Mouse (Mus musculus) regulatory T cell (primary cell): ENCODE measurements around the gene Aff1.

ENCODE experiments used
- in situ Hi-C: fragments of 300-600 bp; cut with MboI, MseI; formaldehyde crosslinking; loops from one replicate; pipeline ENCODE4 v1.15.1; 2025; ENCODE audit warnings: high pct_unique_total_duplicates

The Aff1 gene

DNA sequence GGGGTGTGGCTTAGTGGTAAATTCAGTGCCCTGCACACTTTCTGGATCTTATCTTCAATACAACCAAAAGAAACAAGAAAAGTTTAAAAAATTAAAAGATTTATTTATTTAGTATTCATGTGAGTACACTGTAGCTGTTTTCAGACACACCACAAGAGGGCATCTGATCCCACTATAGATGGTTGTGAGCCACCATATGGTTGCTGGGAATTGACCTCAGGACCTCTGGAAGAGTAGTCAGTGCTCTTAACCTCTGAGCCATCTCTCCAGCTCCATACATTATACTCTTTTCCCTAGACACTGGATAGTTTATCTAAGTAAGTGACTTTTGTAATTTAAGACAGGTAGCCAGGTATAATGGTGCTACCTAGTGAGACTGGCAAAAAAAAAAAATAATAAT is 1.0 kb upstream of the Aff1 start:
- in situ Hi-C loops, result no loop called here

- in situ Hi-C loops, result no loop called here
Observed at GRCm38 (mm10) chr5:103692531-103693040, 412 bp downstream of the Aff1 start.

DNA sequence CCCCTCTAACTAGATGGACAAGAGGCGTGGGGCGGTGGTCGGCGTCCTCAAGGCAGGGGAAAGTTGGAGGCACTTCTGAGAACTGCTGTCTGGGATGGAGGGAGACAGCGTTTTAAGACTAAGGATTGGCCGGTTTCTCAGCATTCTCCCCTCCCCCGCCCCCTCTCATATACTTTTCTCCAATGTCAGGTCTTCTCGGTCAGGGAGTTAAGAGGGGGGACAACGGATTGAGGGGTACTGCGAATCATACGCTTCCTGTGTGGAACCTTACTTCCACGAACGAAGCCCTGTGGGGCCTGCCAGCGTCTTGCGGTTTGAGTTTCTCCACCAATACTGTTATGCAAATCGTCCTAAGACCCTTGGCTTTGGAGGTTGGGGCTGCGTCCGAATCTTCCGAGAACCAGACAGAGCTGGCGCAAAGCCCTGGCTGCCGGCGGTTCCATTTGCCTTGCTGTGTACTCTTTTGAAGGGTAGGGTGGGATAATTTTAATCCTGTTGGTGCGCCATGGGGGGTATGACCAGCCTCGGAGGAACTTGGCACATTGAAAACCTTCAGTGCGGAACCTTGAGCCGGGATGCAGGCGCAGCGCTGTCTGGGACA is 967 bp downstream of the Aff1 start:
- in situ Hi-C loops, result no loop called here

GRCm38 (mm10) chr5:103694094-103694493 is 1.9 kb downstream of the Aff1 start:
- in situ Hi-C loops, result no loop called here

DNA sequence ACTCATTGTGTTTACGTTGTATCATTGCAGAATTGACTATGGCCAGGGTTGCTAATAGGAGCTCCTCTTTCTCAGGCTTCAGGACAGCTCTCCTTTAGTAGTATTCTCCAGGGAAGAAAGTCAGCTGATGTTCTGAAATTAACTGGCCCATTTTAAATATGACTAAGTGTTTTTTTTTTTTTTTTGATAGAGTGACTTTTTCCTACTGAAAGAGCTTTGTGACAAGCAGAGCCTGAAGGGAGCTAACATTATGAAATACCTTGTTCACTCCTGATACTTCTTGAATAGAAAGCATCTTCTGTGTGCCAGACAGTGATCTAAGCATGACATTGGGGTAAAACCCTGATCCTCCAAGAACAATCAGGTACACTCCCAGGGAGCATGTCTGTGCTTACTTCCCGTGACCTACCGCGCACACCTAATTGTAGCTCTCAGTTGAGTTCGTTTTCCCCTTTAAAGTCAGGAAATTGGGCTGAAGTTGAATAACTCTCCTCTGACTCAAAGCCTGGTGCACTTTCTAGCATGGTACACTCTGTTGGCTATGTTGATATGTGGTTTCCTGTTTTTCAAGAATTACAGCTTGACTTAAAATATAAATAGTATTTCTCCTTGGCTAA is 5.8 kb downstream of the Aff1 start:
- in situ Hi-C loops, result no loop called here

DNA sequence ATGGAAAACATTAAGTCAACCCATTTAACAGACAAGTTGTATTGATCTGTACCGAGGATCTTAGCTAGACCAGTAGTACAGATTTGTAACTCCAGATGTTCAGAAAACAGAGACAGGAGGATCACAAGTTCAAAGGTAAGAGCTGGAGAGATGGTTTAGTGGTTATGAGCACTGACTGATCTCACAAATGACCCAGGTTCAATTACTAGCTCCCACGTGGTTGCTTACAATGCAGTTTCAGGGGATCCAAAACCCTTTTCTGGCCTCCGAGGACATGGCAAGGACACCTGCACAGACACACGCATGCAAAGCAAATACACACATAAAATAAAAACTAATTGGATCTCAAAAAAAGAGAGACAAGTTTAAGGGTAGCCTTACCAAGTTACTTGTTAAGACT is 6.4 kb downstream of the Aff1 start:
- in situ Hi-C loops, result no loop called here

GRCm38 (mm10) chr5:103699537-103699936 is 7.4 kb downstream of the Aff1 start:
- in situ Hi-C loops, result no loop called here

- in situ Hi-C loops, result no loop called here
Observed at GRCm38 (mm10) chr5:103700661-103701060, 8.5 kb downstream of the Aff1 start.

GRCm38 (mm10) chr5:103701466-103701865 is 9.3 kb downstream of the Aff1 start:
- in situ Hi-C loops, result no loop called here

DNA sequence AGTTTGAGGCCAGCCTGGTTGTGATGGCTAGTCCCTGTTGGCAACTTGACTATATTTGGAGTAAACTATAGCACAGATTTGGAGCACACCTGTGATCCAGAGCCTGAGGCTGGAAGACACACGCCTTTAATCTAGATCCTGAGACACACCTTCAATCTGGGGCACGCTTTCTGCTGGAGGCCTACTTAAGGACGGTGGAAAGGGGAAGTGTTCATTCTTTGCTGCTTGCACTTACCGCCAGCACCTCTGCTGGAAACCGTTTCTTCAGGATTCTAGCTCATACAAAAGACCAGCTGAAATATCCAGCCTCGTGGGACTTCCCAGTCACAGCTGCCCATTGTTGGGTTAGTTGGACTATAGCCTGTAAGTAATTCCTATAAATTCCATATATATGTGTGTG is 10.4 kb downstream of the Aff1 start:
- in situ Hi-C loops, result no loop called here

DNA sequence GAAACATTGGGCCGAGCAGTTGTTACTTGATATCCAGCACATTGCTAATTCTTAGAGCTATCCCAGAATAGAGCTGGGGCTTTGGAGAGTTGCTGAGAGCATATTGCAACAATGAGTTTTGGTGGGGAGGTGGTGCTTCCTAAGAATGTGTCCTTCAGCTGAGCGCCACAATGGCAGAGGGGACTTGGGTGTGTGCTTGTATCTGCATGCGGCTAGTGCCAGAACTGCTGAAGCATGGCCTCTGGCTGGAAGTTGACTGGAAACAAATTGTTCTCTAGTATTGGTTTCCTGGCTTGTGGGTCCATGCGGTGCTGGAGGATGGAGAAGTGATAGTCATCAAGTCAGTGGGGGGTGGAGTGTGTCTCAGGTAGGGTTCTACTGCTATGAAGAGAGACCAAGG is 13.2 kb downstream of the Aff1 start:
- in situ Hi-C loops, result no loop called here

- in situ Hi-C loops, result no loop called here
Observed at GRCm38 (mm10) chr5:103705874-103706273, 13.7 kb downstream of the Aff1 start.

- in situ Hi-C loops, result no loop called here
Observed at GRCm38 (mm10) chr5:103709044-103709443, 16.9 kb downstream of the Aff1 start.

GRCm38 (mm10) chr5:103711886-103712285 is 19.7 kb downstream of the Aff1 start:
- in situ Hi-C loops, result no loop called here

GRCm38 (mm10) chr5:103713422-103713821 is 21.2 kb downstream of the Aff1 start:
- in situ Hi-C loops, result no loop called here

GRCm38 (mm10) chr5:103714943-103715342 is 22.8 kb downstream of the Aff1 start:
- in situ Hi-C loops, result no loop called here

DNA sequence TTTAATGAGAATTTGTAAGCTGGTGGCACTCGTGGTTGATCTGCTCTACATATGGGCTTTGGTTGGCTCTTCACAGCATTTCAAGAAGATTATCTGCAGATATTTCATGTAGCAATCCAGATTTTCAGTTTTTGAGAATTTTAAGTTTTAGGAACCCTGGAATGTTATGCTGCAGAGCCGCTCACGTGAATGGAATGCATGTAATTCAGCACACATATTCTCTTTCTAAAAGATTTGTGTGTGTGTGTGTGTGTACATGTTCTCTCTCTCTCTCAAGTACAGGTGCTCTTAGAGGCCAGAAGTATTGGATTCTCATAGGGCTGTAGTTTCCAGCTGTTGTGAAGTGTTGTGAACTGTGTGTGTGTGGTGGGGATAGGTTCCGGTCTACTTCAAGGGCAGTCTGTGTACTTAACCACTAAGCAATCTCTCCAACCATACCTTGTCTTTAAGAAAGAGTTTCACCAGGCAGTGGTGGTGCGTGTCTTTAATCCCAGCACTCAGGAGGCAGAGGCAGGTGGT is 24.7 kb downstream of the Aff1 start:
- in situ Hi-C loops, result no loop called here

DNA sequence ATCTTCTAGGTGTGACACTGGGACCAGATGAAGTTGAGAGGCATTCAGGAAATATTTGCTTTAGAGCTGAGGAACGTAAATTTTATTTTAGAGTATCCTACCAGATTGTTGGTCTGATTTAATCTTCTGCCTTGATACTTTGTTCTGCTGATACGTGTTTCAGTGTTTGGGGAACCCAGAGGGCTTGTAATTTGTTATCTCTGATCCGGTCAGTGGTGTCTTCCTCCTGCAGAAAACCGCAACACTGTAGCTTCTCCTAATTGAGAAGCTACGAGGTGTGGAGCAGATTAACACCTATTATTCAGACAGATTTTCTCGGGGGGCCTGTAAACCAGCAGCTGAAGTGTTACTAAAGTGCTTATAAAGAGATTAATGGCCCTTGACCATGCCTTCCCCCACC is 27.0 kb downstream of the Aff1 start:
- in situ Hi-C loops, result no loop called here

GRCm38 (mm10) chr5:103719851-103720250 is 27.7 kb downstream of the Aff1 start:
- in situ Hi-C loops, result no loop called here

- in situ Hi-C loops, result no loop called here
Observed at GRCm38 (mm10) chr5:103720967-103721366, 28.8 kb downstream of the Aff1 start.

DNA sequence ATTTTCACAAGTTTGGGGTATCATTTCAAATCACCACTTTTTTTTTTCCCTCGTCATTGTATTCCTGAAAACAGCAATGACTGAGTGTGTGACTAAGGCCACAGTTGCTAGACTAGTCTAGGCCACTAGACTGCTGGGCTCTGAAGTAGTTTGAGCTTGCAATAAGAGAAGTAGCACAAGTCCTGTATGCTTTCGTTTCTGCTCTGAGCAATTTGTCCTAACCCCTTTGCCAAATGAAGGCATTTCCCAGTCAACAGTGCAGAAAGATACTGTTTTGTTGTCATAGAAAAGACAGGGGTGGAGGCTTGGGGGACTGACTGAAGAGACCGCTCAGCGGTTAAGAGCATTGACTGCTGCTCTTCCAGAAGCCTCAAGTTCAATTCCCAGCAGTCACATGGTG is 29.3 kb downstream of the Aff1 start:
- in situ Hi-C loops, result no loop called here

GRCm38 (mm10) chr5:103722721-103723120 is 30.5 kb downstream of the Aff1 start:
- in situ Hi-C loops, result no loop called here

GRCm38 (mm10) chr5:103724384-103724783 is 32.2 kb downstream of the Aff1 start:
- in situ Hi-C loops, result no loop called here
